Mouse (Mus musculus) MEL (cell line): ENCODE data around the gene Fa2h. TPM values are rescaled to one million over a fixed set of nuclear protein-coding genes. Genes with fewer than 3 reads are reported as not detected.

Experiments used
- DNase-seq: peaks from one replicate; pipeline ENCODE4 v3.0.0; 2011; ENCODE audit warnings: low read depth, low spot score
- H3K27ac ChIP-seq: 2 replicates; pipeline ENCODE4 v1.5.1; 2012; ENCODE audit warnings: low read depth, mild to moderate bottlenecking, control low read depth, low read length, moderate library complexity; ENCODE audit not compliant: control insufficient read depth
- H3K27me3 ChIP-seq, 2 experiments: fragments of 150-350 bp in 1 of 2; sonication (generic) in 1 of 2; 2 replicates each; pipeline ENCODE4 v1.6.1; 2012; ENCODE audit warnings: low read length in 2 of 2, mild to moderate bottlenecking in 2 of 2, improper control_type of control experiment in 1 of 2, moderate library complexity in 1 of 2; ENCODE audit not compliant: insufficient read depth in 2 of 2, control insufficient read depth in 1 of 2
- H3K36me3 ChIP-seq, 2 experiments: 2 replicates each; pipeline ENCODE4 v1.6.1; 2012 to 2014; ENCODE audit warnings: low read length in 2 of 2, improper control_type of control experiment in 1 of 2, inconsistent platforms in 1 of 2, mild to moderate bottlenecking in 1 of 2; ENCODE audit not compliant: insufficient read depth in 2 of 2, control insufficient read depth in 1 of 2
- H3K4me1 ChIP-seq, 2 experiments: fragments of 150-350 bp in 1 of 2; sonication (generic) in 1 of 2; 2 replicates each; pipeline ENCODE4 v1.6.1; 2012; ENCODE audit warnings: low read length in 2 of 2, improper control_type of control experiment in 1 of 2, mild to moderate bottlenecking in 1 of 2; ENCODE audit not compliant: insufficient read depth in 2 of 2, control insufficient read depth in 1 of 2
- H3K4me3 ChIP-seq, 2 experiments: fragments of 150-350 bp in 1 of 2; sonication (generic) in 1 of 2; 2 replicates each; pipeline ENCODE4 v1.5.1; 2012; ENCODE audit warnings: low read depth in 2 of 2, low read length in 2 of 2, mild to moderate bottlenecking in 2 of 2, moderate library complexity in 2 of 2, control low read depth in 1 of 2, improper control_type of control experiment in 1 of 2; ENCODE audit not compliant: control insufficient read depth in 1 of 2, insufficient read depth in 1 of 2
- H3K79me2 ChIP-seq: 2 replicates; pipeline ENCODE4 v1.6.1; 2012; ENCODE audit warnings: mild to moderate bottlenecking, low read length, moderate library complexity; ENCODE audit not compliant: control insufficient read depth, poor library complexity, insufficient read depth
- H3K9ac ChIP-seq: 2 replicates; pipeline ENCODE4 v1.6.1; 2012; ENCODE audit warnings: low read depth, mild to moderate bottlenecking, control low read depth, low read length, moderate library complexity; ENCODE audit not compliant: control insufficient read depth, poor library complexity, severe bottlenecking
- H3K9me3 ChIP-seq: fragments of 150-350 bp; sonication (generic); replicated peaks from 2 replicates; pipeline ENCODE4 v1.6.1; 2012; ENCODE audit warnings: mild to moderate bottlenecking, low read length, improper control_type of control experiment, moderate library complexity; ENCODE audit not compliant: insufficient read depth
- BHLHE40 ChIP-seq: IDR thresholded peaks from 2 replicates; pipeline ENCODE4 v1.6.1; 2012; ENCODE audit warnings: low read depth, mild to moderate bottlenecking, inconsistent platforms, low read length, improper control_type of control experiment, borderline replicate concordance
- CTCF ChIP-seq, 3 experiments: IDR thresholded peaks in 2 of 3; conservative IDR thresholded peaks in 1 of 3; 2 replicates each; pipeline ENCODE4 v1.5.1; 2011 to 2012; ENCODE audit warnings: low read length in 3 of 3, low read depth in 2 of 3, mild to moderate bottlenecking in 2 of 3, improper control_type of control experiment in 1 of 3, inconsistent platforms in 1 of 3, mixed read lengths in 1 of 3, moderate library complexity in 1 of 3; ENCODE audit not compliant: control insufficient read depth in 1 of 3, insufficient read depth in 1 of 3, poor library complexity in 1 of 3, severe bottlenecking in 1 of 3
- ELF1 ChIP-seq: IDR thresholded peaks from 2 replicates; pipeline ENCODE4 v1.6.1; 2014; ENCODE audit warnings: low read depth, mild to moderate bottlenecking, inconsistent platforms, low read length, improper control_type of control experiment, moderate library complexity
- EP300 ChIP-seq, 2 experiments: IDR thresholded peaks; 2 replicates each; pipeline ENCODE4 v1.6.1; 2011; ENCODE audit warnings: improper control_type of control experiment in 2 of 2, low read length in 2 of 2, low read depth in 1 of 2, mild to moderate bottlenecking in 1 of 2
- ETS1 ChIP-seq: IDR thresholded peaks from 2 replicates; pipeline ENCODE4 v1.6.1; 2012; ENCODE audit warnings: low read depth, mild to moderate bottlenecking, inconsistent platforms, low read length, improper control_type of control experiment, moderate library complexity
- GABPA ChIP-seq: IDR thresholded peaks from 2 replicates; pipeline ENCODE4 v1.6.1; 2012; ENCODE audit warnings: low read depth, mild to moderate bottlenecking, inconsistent platforms, low read length, improper control_type of control experiment, moderate library complexity
- GATA1 ChIP-seq: IDR thresholded peaks from 2 replicates; pipeline ENCODE4 v1.6.1; 2011; ENCODE audit warnings: low read depth, low read length, improper control_type of control experiment
- HCFC1 ChIP-seq: IDR thresholded peaks from 2 replicates; pipeline ENCODE4 v1.6.1; 2012; ENCODE audit warnings: low read depth, mild to moderate bottlenecking, inconsistent platforms, low read length, improper control_type of control experiment, moderate library complexity
- MAX ChIP-seq: IDR thresholded peaks from 2 replicates; pipeline ENCODE4 v1.6.1; 2011; ENCODE audit warnings: low read length, improper control_type of control experiment
- MXI1 ChIP-seq: IDR thresholded peaks from 2 replicates; pipeline ENCODE4 v1.6.1; 2011; ENCODE audit warnings: mild to moderate bottlenecking, low read depth, low read length, improper control_type of control experiment
- MYB ChIP-seq: IDR thresholded peaks from 2 replicates; pipeline ENCODE4 v1.6.1; 2011; ENCODE audit warnings: mild to moderate bottlenecking, low read depth, low read length, improper control_type of control experiment
- MYC ChIP-seq: IDR thresholded peaks from 2 replicates; pipeline ENCODE4 v1.6.1; 2011; ENCODE audit warnings: low read depth, mild to moderate bottlenecking, low read length, improper control_type of control experiment, moderate library complexity
- POLR2AphosphoS2 ChIP-seq: IDR thresholded peaks from 2 replicates; pipeline ENCODE4 v1.6.1; 2011; ENCODE audit warnings: low read length, improper control_type of control experiment
- RCOR1 ChIP-seq: IDR thresholded peaks from 2 replicates; pipeline ENCODE4 v1.6.1; 2012; ENCODE audit warnings: low read depth, mild to moderate bottlenecking, inconsistent platforms, low read length, improper control_type of control experiment
- SIN3A ChIP-seq: IDR thresholded peaks from 2 replicates; pipeline ENCODE4 v1.6.1; 2012; ENCODE audit warnings: low read length, improper control_type of control experiment, inconsistent platforms
- TAL1 ChIP-seq: IDR thresholded peaks from 2 replicates; pipeline ENCODE4 v1.6.1; 2012; ENCODE audit warnings: mild to moderate bottlenecking, inconsistent platforms, low read length, moderate library complexity, mixed read lengths
- TBP ChIP-seq: IDR thresholded peaks from 2 replicates; pipeline ENCODE4 v1.8.0; 2011; ENCODE audit warnings: low read depth, low read length, improper control_type of control experiment
- TCF12 ChIP-seq: IDR thresholded peaks from 2 replicates; pipeline ENCODE4 v1.6.1; 2014; ENCODE audit warnings: low read depth, mild to moderate bottlenecking, inconsistent platforms, low read length, improper control_type of control experiment, moderate library complexity
- USF1 ChIP-seq: IDR thresholded peaks from 2 replicates; pipeline ENCODE4 v1.6.1; 2014; ENCODE audit warnings: low read depth, mild to moderate bottlenecking, inconsistent platforms, low read length, improper control_type of control experiment, moderate library complexity
- ZNF384 ChIP-seq: IDR thresholded peaks from 2 replicates; pipeline ENCODE4 v1.6.1; 2012; ENCODE audit warnings: low read depth, mild to moderate bottlenecking, inconsistent platforms, low read length, improper control_type of control experiment
- polyA plus RNA-seq, 2 experiments: library from polyadenylated mRNA; stranded (reverse) in 1 of 2; unstranded in 1 of 2; fragments of >175 nt in 1 of 2; fragments of >200 nt in 1 of 2; gene quantifications; 2 replicates each; pipeline versions ENCODE4 v1.2.1 to v1.2.4; 2012; ENCODE audit warnings: low replicate concordance in 2 of 2, low read depth in 1 of 2; ENCODE audit not compliant: insufficient read length in 2 of 2, insufficient read depth in 1 of 2, missing spikeins in 1 of 2
- total RNA-seq: library from RNA; depleted of rRNA; stranded (reverse); fragments of 300-350 nt; gene quantifications from 2 replicates; pipeline ENCODE4 v1.2.3, GENCODE M21; 2012

Gene Fa2h
- total and polyA plus RNA-seq, 3 experiments, result not detected

DNA sequence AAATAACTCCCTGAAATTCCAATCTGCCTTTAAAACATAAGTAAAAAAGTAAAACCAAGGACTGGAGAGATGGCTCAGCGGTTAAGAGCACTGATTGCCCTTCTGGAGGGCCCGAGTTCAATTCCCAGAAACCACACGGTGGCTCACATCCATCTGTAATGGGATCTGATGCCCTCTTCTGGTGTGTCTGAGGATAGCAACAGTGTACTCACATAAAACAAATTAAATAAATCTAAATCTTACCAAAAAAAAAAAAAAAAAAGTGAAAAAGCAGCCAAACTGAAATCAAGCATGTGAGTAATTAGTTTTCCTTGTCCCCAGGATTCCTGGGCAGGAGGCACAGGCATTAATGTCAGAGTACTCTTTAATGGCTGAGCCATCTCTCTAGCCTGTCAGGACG lies 56.9 kb downstream of the Fa2h start:
- Histone ChIP-seq H3K36me3 (peaks cover under 1 to 12% of the 10 kb centered on the region in 2 experiments; a peak in 3 of 4 replicates), H3K9ac (peak overlapping the region; percentile 81), H3K9me3 (no peaks in the 10 kb centered on the region), H3K4me1 (peaks cover 4 to 16% of the 10 kb centered on the region in 2 experiments; a peak in 3 of 4 replicates), H3K4me3 (peak overlapping the region; percentile 74 to 79), H3K27me3 (no peaks in the 10 kb centered on the region), H3K79me2 (peaks cover 19% of the 10 kb centered on the region), H3K27ac (peak overlapping the region; percentile 83)
- TF ChIP-seq ZNF384 (peak; percentile 54; the same call in 1 of the 2 replicates), CTCF (IDR thresholded peaks at IDR 0.05 in 2 of 3, conservative IDR thresholded peaks at IDR 0.05 in 1 of 3; ENCODE audit: control insufficient read depth in 1 of 3, insufficient read depth in 1 of 3, low read depth in 2 of 3, low read length in 3 of 3, poor library complexity in 1 of 3, severe bottlenecking in 1 of 3) (peak in 2 of 3 experiments; percentile 35 to 40; a peak in 4 of 6 replicates), BHLHE40 (no peak)
- peak; percentile 36 for DNase-seq

DNA sequence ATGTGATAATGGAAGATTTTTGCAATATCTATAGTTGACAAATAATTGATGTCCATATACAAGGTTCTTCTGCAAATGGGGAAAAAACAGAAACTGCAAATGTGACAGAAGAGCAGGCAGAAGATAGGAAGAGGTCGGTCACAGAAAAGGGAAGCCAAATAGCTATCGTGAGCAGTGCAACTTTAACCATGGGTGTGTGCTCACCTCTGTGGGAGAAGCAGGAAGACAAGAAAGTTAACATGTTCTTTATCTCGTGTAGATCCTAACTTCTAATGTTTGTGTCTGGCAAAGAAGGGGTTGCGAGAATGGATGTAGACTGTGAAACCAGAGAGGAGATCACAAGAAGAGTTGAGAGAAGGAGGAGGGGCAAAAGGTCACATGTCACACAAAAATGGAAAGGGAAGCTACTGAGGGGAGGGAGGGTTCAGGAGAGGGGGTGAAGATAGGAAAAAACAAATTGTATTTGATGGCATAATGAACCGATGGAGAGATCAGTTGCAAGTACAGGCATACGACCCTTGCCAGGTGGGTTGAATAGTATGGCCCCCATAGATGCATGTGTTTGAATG lies 68.3 kb downstream of the Fa2h start:
- H3K79me2 ChIP-seq, result no peaks in the 10 kb centered on the region
- peaks cover 2 to 3% of the 10 kb centered on the region in 2 experiments; a peak in 3 of 4 replicates for H3K36me3 ChIP-seq
- peak overlapping the region; percentile 21 to 25 for H3K4me3 ChIP-seq
- H3K9me3 ChIP-seq, result no peaks in the 10 kb centered on the region
- H3K27ac ChIP-seq, result peak overlapping the region; percentile 78
- H3K4me1 ChIP-seq, result peaks cover 3 to 6% of the 10 kb centered on the region in 2 experiments; a peak in 3 of 4 replicates
- H3K27me3 ChIP-seq, result no peaks in the 10 kb centered on the region
- peak overlapping the region; percentile 30 for H3K9ac ChIP-seq
- TF ChIP-seq TCF12, result peak; percentile 71; the same call in 1 of the 2 replicates
- no peak for TF ChIP-seq GABPA
- no peak for TF ChIP-seq MYB
- TF ChIP-seq EP300 (IDR thresholded peaks at IDR 0.05; ENCODE audit: low read depth in 1 of 2, low read length in 2 of 2), result peak; percentile 71 to 82
- TF ChIP-seq SIN3A, result peak; percentile 85
- peak; percentile 69 for TF ChIP-seq GATA1
- TF ChIP-seq TAL1, result no peak
- peak; percentile 49; the same call in 1 of the 2 replicates for TF ChIP-seq HCFC1
- peak; percentile 84 for TF ChIP-seq MXI1
- TF ChIP-seq RCOR1, result peak; percentile 41; the same call in 1 of the 2 replicates
- TF ChIP-seq ELF1, result no peak; the same call in 1 of the 2 replicates
- TF ChIP-seq MAX, result peak; percentile 71; the same call in 1 of the 2 replicates
- no peak for TF ChIP-seq BHLHE40
- peak; percentile 75 for TF ChIP-seq ETS1
- peak; percentile 85 for TF ChIP-seq USF1
- TF ChIP-seq POLR2AphosphoS2, result no peak
- peak; percentile 66; the same call in 1 of the 2 replicates for TF ChIP-seq MYC
- TF ChIP-seq TBP, result peak; percentile 57
- peak; percentile 88 for DNase-seq
